Comparison of ENCODE assay signal across 8 mouse cellular contexts in the genomic region with DNA sequence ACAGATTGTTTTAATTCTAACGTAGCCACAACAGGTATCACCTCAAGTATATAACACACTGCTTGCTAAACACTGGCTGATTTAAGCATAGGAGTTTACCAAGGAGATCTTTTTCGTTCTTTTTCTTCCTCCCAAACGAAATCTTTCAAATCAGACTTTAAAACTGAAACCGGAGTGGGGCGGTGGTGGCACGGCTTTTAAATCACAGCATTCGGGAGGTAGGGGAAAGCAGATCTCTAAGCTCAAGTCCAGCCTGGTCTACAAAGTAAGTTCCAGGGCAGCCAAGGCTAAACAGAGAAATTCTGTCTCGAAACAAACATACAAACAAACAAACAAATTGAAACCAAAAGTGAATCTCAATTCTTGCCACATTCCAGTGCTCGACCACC. TPM values are rescaled to one million over a fixed set of nuclear protein-coding genes. Genes with fewer than 3 reads are reported as not detected.
DNase-seq lines count a peak whose midpoint lies in the region; ATAC-seq and TF ChIP-seq lines count a peak whose summit lies in the region.

No protein-coding gene starts in this region.

- H3K4me1 ChIP-seq in kidney, embryonic 14.5 days (ENCODE audit: control insufficient read depth, insufficient read depth, low read length): peaks cover 3% of the 10 kb centered on the region; the same call in 1 of the 2 replicates
- H3K4me1 ChIP-seq in bone marrow macrophage, adult 2 months (ENCODE audit: control insufficient read depth, insufficient read depth, low read length): peaks cover 43% of the 10 kb centered on the region
- peaks cover 15% of the 10 kb centered on the region for H3K4me1 ChIP-seq in hindbrain, embryonic 14.5 days (replicated peaks; ENCODE audit: control insufficient read depth, insufficient read depth, low read length)
- peaks cover 14% of the 10 kb centered on the region for H3K4me1 ChIP-seq in midbrain, embryonic 14.5 days (ENCODE audit: control insufficient read depth, insufficient read depth, low read length)

- TF ChIP-seq POLR2A in bone marrow macrophage, adult 2 months (IDR thresholded peaks at IDR 0.05; ENCODE audit: borderline replicate concordance, low read depth, low read length): no peak

- H3K27me3 ChIP-seq in kidney, embryonic 14.5 days (ENCODE audit: control insufficient read depth, insufficient read depth, low read length): no peaks in the 10 kb centered on the region
- no peaks in the 10 kb centered on the region for H3K27me3 ChIP-seq in hindbrain, embryonic 14.5 days (ENCODE audit: control insufficient read depth, insufficient read depth, low read length)
- H3K27me3 ChIP-seq in midbrain, embryonic 14.5 days (ENCODE audit: control insufficient read depth, insufficient read depth, low read length): no peaks in the 10 kb centered on the region; the same call in 1 of the 2 replicates

- H3K4me3 ChIP-seq in kidney, embryonic 14.5 days (ENCODE audit: low read length): peak overlapping the region; percentile 92
- H3K4me3 ChIP-seq in bone marrow macrophage, adult 2 months (ENCODE audit: insufficient read depth, low read length): peak overlapping the region; percentile 86
- peak overlapping the region; percentile 96 for H3K4me3 ChIP-seq in hindbrain, embryonic 14.5 days (replicated peaks; ENCODE audit: low read length)
- peak overlapping the region; percentile 85 for H3K4me3 ChIP-seq in midbrain, embryonic 14.5 days (replicated peaks; ENCODE audit: low read depth, low read length)

- 0 out of 2 replicates have a peak, but pooled peaks cover 2% of the 10 kb centered on the region for H3K9me3 ChIP-seq in kidney, embryonic 14.5 days (ENCODE audit: control insufficient read depth, low read length)
- H3K9me3 ChIP-seq in hindbrain, embryonic 14.5 days (ENCODE audit: control insufficient read depth, low read length): no peaks in the 10 kb centered on the region
- no peaks in the 10 kb centered on the region for H3K9me3 ChIP-seq in midbrain, embryonic 14.5 days (ENCODE audit: control insufficient read depth, low read length)

- peak overlapping the region; percentile 87 for H3K9ac ChIP-seq in kidney, embryonic 14.5 days (ENCODE audit: low read depth, low read length)
- H3K9ac ChIP-seq in hindbrain, embryonic 14.5 days: peak overlapping the region; percentile 80
- peak overlapping the region; percentile 74 for H3K9ac ChIP-seq in midbrain, embryonic 14.5 days (replicated peaks; ENCODE audit: low read length)

- peak overlapping the region; percentile 77; the same call in 1 of the 2 replicates for H3K27ac ChIP-seq in kidney, embryonic 14.5 days (ENCODE audit: low read depth, low read length)
- peak overlapping the region; percentile 80 for H3K27ac ChIP-seq in bone marrow macrophage, adult 2 months (ENCODE audit: insufficient read depth, low read depth, low read length)
- peak overlapping the region; percentile 88; the same call in 1 of the 2 replicates for H3K27ac ChIP-seq in hindbrain, embryonic 14.5 days
- H3K27ac ChIP-seq in midbrain, embryonic 14.5 days (replicated peaks; ENCODE audit: low read depth, low read length): peak overlapping the region; percentile 45; the same call in 1 of the 2 replicates

- H3K4me2 ChIP-seq in kidney, embryonic 14.5 days (replicated peaks; ENCODE audit: low read depth, low read length): peak overlapping the region; percentile 52
- peak overlapping the region; percentile 67 for H3K4me2 ChIP-seq in hindbrain, embryonic 14.5 days (replicated peaks)
- peak overlapping the region; percentile 82 for H3K4me2 ChIP-seq in midbrain, embryonic 14.5 days (ENCODE audit: low read length)

- intact Hi-C loops in left cerebral cortex, postnatal 36 days (cut with DNase I): loop anchor here (5.0 kb wide), 2 partner anchors 43 to 303 kb away; a partner anchor contains a TSS

- no peaks in the 10 kb centered on the region for H3K36me3 ChIP-seq in kidney, embryonic 14.5 days (ENCODE audit: control insufficient read depth, insufficient read depth, low read length)
- H3K36me3 ChIP-seq in hindbrain, embryonic 14.5 days (replicated peaks; ENCODE audit: control insufficient read depth, insufficient read depth): no peaks in the 10 kb centered on the region
- H3K36me3 ChIP-seq in midbrain, embryonic 14.5 days (ENCODE audit: control insufficient read depth, insufficient read depth, low read length): no peaks in the 10 kb centered on the region

- no peak for TF ChIP-seq CTCF in bone marrow macrophage, adult 2 months (IDR thresholded peaks at IDR 0.05; ENCODE audit: low read depth, low read length)

- ATAC-seq in kidney, embryonic 14.5 days (ENCODE audit: low FRiP score, low TSS enrichment): no peak
- no peak for ATAC-seq in hindbrain, embryonic 14.5 days (ENCODE audit: low FRiP score)
- ATAC-seq in midbrain, embryonic 14.5 days (ENCODE audit: low FRiP score, low TSS enrichment): no peak

- no peak for DNase-seq in kidney, adult 8-10 months
- DNase-seq in hindbrain, embryonic 14.5 days (ENCODE audit: low spot score): no peak
- peak; percentile 14 for DNase-seq in midbrain, embryonic 14.5 days
- no peak for DNase-seq in right cerebral cortex, postnatal 14 days
- no peak for DNase-seq in left cerebral cortex, postnatal 36 days (ENCODE audit: low spot score in 2 of 2)
- no peak for DNase-seq in retina, postnatal 1 day

- 6% methylated on average over 9 of the region's 9 CpGs for WGBS in kidney, embryonic 14.5 days
- WGBS in hindbrain, embryonic 14.5 days: 16% methylated on average over 9 of the region's 9 CpGs
- WGBS in midbrain, embryonic 14.5 days: 13% methylated on average over 9 of the region's 9 CpGs

RNA-seq across cellular contexts. Expression of a gene that starts 1.1 kb away (rescaled TPM):
- polyA plus RNA-seq in kidney, embryonic 14.5 days (2014; fragmentation: Nextera tagmentation; extraction: Ambion mirVana): 43.2 and 101 TPM in 2 replicates
- polyA plus RNA-seq in bone marrow macrophage, adult 2 months (2012; ENCODE audit: insufficient read depth, insufficient read length, missing spikeins): 202 and 221 TPM in 2 replicates
- 72.2 and 74.0 TPM in 2 replicates for polyA plus RNA-seq in hindbrain, embryonic 14.5 days (2014; fragmentation: Nextera tagmentation; extraction: Ambion mirVana)
- polyA plus RNA-seq in midbrain, embryonic 14.5 days (2014; fragmentation: Nextera tagmentation; extraction: Ambion mirVana): 62.6 and 80.2 TPM in 2 replicates
- 10 to 100 TPM; 49.7 to 84.5 TPM for total RNA-seq in left cerebral cortex, postnatal 36 days (2021)

RNA-seq across cellular contexts. Expression of a gene that starts 28.0 kb away (rescaled TPM):
- 235 and 236 TPM in 2 replicates for polyA plus RNA-seq in kidney, embryonic 14.5 days (2014; fragmentation: Nextera tagmentation; extraction: Ambion mirVana)
- polyA plus RNA-seq in bone marrow macrophage, adult 2 months (2012; ENCODE audit: insufficient read depth, insufficient read length, missing spikeins): 51.3 and 53.4 TPM in 2 replicates
- polyA plus RNA-seq in hindbrain, embryonic 14.5 days (2014; fragmentation: Nextera tagmentation; extraction: Ambion mirVana): 138 and 140 TPM in 2 replicates
- polyA plus RNA-seq in midbrain, embryonic 14.5 days (2014; fragmentation: Nextera tagmentation; extraction: Ambion mirVana): 139 and 167 TPM in 2 replicates
- 10 to 100 TPM; 48.2 to 48.8 TPM for total RNA-seq in left cerebral cortex, postnatal 36 days (2021)

RNA-seq across cellular contexts. Expression of a gene that starts 40.6 kb away (rescaled TPM):
- polyA plus RNA-seq in kidney, embryonic 14.5 days (2014; fragmentation: Nextera tagmentation; extraction: Ambion mirVana): 33.1 and 38.8 TPM in 2 replicates
- 14.5 and 15.5 TPM in 2 replicates for polyA plus RNA-seq in bone marrow macrophage, adult 2 months (2012; ENCODE audit: insufficient read depth, insufficient read length, missing spikeins)
- polyA plus RNA-seq in hindbrain, embryonic 14.5 days (2014; fragmentation: Nextera tagmentation; extraction: Ambion mirVana): 29.9 and 32.6 TPM in 2 replicates
- polyA plus RNA-seq in midbrain, embryonic 14.5 days (2014; fragmentation: Nextera tagmentation; extraction: Ambion mirVana): 28.7 and 34.6 TPM in 2 replicates
- total RNA-seq in left cerebral cortex, postnatal 36 days (2021): 10 to 100 TPM; 32.1 to 38.1 TPM
